Mouse (Mus musculus) embryonic facial prominence, embryonic 11.5 days (tissue): Measurements from ENCODE around the gene Muc3. TPM values are rescaled to one million over a fixed set of nuclear protein-coding genes. Genes with fewer than 3 reads are reported as not detected.

Experiments used
- ATAC-seq: fragments of 200-750 bp; cut with Nextera tagmentation; replicated peaks from 2 replicates; pipeline ENCODE4 v1.8.0; 2017; ENCODE audit warnings: low read depth; ENCODE audit not compliant: insufficient number of reproducible peaks, low FRiP score, low TSS enrichment
- DNase-seq: peaks from one replicate; pipeline ENCODE4 v3.0.0-alpha.2; 2015; ENCODE audit warnings: low spot score
- H3K27ac ChIP-seq: fragments of 300-500 bp; sonication (generic); replicated peaks from 2 replicates; pipeline ENCODE4 v1.5.1; 2014; ENCODE audit warnings: mild to moderate bottlenecking, low read depth, low read length, control low read depth
- H3K27me3 ChIP-seq: fragments of 300-500 bp; sonication (generic); 2 replicates; pipeline ENCODE4 v1.6.1; 2014; ENCODE audit warnings: mild to moderate bottlenecking, low read length, moderate library complexity, mixed read lengths; ENCODE audit not compliant: control insufficient read depth, insufficient read depth
- H3K36me3 ChIP-seq: fragments of 300-500 bp; sonication (generic); replicated peaks from 2 replicates; pipeline ENCODE4 v1.6.1; 2014; ENCODE audit warnings: low read depth, mild to moderate bottlenecking, low read length, moderate library complexity, mixed read lengths; ENCODE audit not compliant: control insufficient read depth, insufficient read depth
- H3K4me1 ChIP-seq: fragments of 300-500 bp; sonication (generic); 2 replicates; pipeline ENCODE4 v1.6.1; 2014; ENCODE audit warnings: low read length, mixed read lengths; ENCODE audit not compliant: control insufficient read depth, insufficient read depth
- H3K4me2 ChIP-seq: fragments of 300-500 bp; sonication (generic); 2 replicates; pipeline ENCODE4 v1.6.1; 2014; ENCODE audit warnings: low read depth, mild to moderate bottlenecking, control low read depth, low read length, moderate library complexity
- H3K4me3 ChIP-seq: fragments of 300-500 bp; sonication (generic); 2 replicates; pipeline ENCODE4 v1.5.1; 2014; ENCODE audit warnings: low read depth, low read length, control low read depth
- H3K9ac ChIP-seq: fragments of 300-500 bp; sonication (generic); replicated peaks from 2 replicates; pipeline ENCODE4 v1.6.1; 2014; ENCODE audit warnings: mild to moderate bottlenecking, control low read depth, low read length
- H3K9me3 ChIP-seq: fragments of 300-500 bp; sonication (generic); replicated peaks from 2 replicates; pipeline ENCODE4 v1.6.1; 2016; ENCODE audit warnings: mild to moderate bottlenecking, low read length, inconsistent platforms, mixed read lengths; ENCODE audit not compliant: control insufficient read depth
- WGBS: fragments of 180-500 bp; shearing (Covaris S2); extraction: QIAGEN DNeasy Blood & Tissue Kit; methylation state at CpG from one replicate; pipeline ENCODE4 v1.1.7; 2014; 5-methylcytosine and 5-hydroxymethylcytosine counted together
- polyA plus RNA-seq: library from polyadenylated mRNA; unstranded; fragments of >200 nt; fragmentation: Nextera tagmentation; extraction: Ambion mirVana; gene quantifications from 2 replicates; pipeline ENCODE4 v1.2.1, GENCODE M21; 2014

Gene Muc3
- polyA plus RNA-seq, 1 experiment from 2014 or later, result not detected

DNA sequence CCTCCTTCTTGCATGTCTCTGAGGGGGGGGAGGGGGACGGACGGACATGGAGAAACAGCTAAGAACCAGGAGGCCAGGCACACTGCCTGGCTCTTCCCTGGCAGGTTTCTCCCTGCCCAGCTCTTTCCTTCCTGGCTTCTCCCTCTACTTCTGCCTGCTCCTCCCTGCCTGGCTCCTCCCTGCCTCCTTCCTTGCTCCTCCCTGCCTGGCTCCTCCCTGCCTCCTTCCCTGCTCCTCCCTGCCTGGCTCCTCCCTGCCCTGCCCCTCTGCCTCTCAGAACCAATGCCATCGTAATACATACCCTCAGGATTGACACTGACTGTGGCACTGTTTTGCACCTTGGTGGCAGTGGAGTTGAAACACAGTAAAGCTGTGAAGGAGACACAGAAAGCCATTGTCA lies 8.3 kb downstream of the Muc3 start:
- Histone ChIP-seq H3K9me3 (no peaks in the 10 kb centered on the region), H3K9ac (no peak overlapping the region), H3K4me1 (no peaks in the 10 kb centered on the region), H3K27ac (no peak overlapping the region), H3K36me3 (no peaks in the 10 kb centered on the region), H3K4me2 (no peak overlapping the region), H3K27me3 (no peaks in the 10 kb centered on the region), H3K4me3 (no peak overlapping the region)
- ATAC-seq (no peak), DNase-seq (no peak)
- WGBS, result 30% methylated on average over 3 of the region's 3 CpGs

DNA sequence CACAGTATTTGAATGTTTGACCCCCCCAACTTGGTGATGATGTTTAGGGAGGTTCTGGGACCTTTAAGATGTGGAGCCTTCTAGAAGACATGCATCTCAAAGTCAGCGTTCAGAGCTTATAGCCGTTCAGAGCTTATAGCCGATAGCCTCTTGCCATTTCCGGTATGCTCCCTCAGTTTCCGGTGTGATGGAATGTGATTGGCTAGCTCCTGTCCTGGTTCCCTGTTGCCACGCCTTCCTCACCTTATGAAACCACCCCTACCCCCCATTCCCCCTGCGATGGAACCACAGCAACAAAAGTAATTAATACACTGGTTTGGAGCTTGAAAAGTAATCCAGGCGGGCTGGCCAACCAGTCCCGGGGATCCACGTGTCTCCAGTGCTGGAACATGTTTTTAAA lies 10.1 kb downstream of the Muc3 start:
- 86% methylated on average over 10 of the region's 10 CpGs for WGBS
- H3K36me3 ChIP-seq, result no peaks in the 10 kb centered on the region

GRCm38 (mm10) chr5:137134959-137135358 lies 14.2 kb downstream of the Muc3 start:
- H3K4me2 ChIP-seq, result no peak overlapping the region
- no peak for ATAC-seq
- H3K9ac ChIP-seq, result no peak overlapping the region
- H3K27ac ChIP-seq, result no peak overlapping the region
- H3K9me3 ChIP-seq, result no peaks in the 10 kb centered on the region
- no peak overlapping the region for H3K4me3 ChIP-seq
- H3K36me3 ChIP-seq, result no peaks in the 10 kb centered on the region
- DNase-seq, result peak; percentile 59
- no peaks in the 10 kb centered on the region for H3K4me1 ChIP-seq
- WGBS, result 26% methylated on average over 11 of the region's 11 CpGs
- no peaks in the 10 kb centered on the region for H3K27me3 ChIP-seq

More for the DNA sequence above, 10.1 kb downstream of the Muc3 start:
- Histone ChIP-seq H3K9me3 (no peaks in the 10 kb centered on the region), H3K27me3 (no peaks in the 10 kb centered on the region), H3K4me3 (no peak overlapping the region), H3K27ac (no peak overlapping the region), H3K4me2 (no peak overlapping the region), H3K9ac (no peak overlapping the region), H3K4me1 (no peaks in the 10 kb centered on the region)
- DNase-seq, result no peak
- ATAC-seq, result no peak

- DNase-seq (peak; percentile 77), ATAC-seq (no peak; the same call in 1 of the 2 replicates)
- no peak overlapping the region for H3K4me3 ChIP-seq
- H3K27ac ChIP-seq, result no peak overlapping the region
- no peaks in the 10 kb centered on the region for H3K4me1 ChIP-seq
- no peaks in the 10 kb centered on the region for H3K9me3 ChIP-seq
- no peaks in the 10 kb centered on the region for H3K27me3 ChIP-seq
- H3K36me3 ChIP-seq, result no peaks in the 10 kb centered on the region
- no peak overlapping the region for H3K9ac ChIP-seq
- 0% methylated on average over 3 of the region's 3 CpGs for WGBS
- no peak overlapping the region for H3K4me2 ChIP-seq
Observed at GRCm38 (mm10) chr5:137131490-137131889, 17.6 kb downstream of the Muc3 start.

DNA sequence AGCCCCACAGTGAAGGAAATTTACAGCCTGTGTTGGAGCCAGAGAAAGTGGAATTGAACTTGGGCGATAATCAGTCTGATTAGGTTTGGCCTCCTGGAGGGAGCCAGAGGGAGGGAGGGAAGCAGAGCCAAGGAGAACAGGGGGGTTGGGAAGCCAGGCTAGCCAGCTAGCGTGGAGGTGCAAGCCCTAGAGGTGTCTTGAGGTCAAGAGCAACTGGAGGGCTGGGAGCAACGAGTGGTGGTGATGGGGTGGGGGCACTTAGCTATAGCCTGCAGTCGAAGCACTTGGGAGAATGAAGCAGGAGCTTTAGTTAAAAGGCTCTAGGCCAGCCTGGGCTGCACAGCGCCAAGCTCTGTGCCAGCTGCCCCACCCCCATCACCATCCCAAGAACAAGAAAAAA lies 19.8 kb downstream of the Muc3 start:
- no peak overlapping the region for H3K27ac ChIP-seq
- H3K9me3 ChIP-seq, result no peaks in the 10 kb centered on the region
- no peak for DNase-seq
- ATAC-seq, result no peak
- no peak overlapping the region for H3K4me3 ChIP-seq
- no peak overlapping the region for H3K4me2 ChIP-seq
- WGBS, result 29% methylated on average over 5 of the region's 5 CpGs
- no peaks in the 10 kb centered on the region for H3K36me3 ChIP-seq
- no peak overlapping the region for H3K9ac ChIP-seq
- H3K4me1 ChIP-seq, result no peaks in the 10 kb centered on the region
- H3K27me3 ChIP-seq, result no peaks in the 10 kb centered on the region

- Histone ChIP-seq H3K9me3 (no peaks in the 10 kb centered on the region), H3K4me3 (no peak overlapping the region), H3K4me1 (no peaks in the 10 kb centered on the region), H3K27me3 (no peaks in the 10 kb centered on the region), H3K27ac (no peak overlapping the region), H3K9ac (no peak overlapping the region), H3K4me2 (no peak overlapping the region), H3K36me3 (no peaks in the 10 kb centered on the region)
- ATAC-seq (no peak), DNase-seq (no peak)
- WGBS, result 78% methylated on average over 4 of the region's 4 CpGs
Observed at GRCm38 (mm10) chr5:137123516-137123915, 25.6 kb downstream of the Muc3 start.

DNA sequence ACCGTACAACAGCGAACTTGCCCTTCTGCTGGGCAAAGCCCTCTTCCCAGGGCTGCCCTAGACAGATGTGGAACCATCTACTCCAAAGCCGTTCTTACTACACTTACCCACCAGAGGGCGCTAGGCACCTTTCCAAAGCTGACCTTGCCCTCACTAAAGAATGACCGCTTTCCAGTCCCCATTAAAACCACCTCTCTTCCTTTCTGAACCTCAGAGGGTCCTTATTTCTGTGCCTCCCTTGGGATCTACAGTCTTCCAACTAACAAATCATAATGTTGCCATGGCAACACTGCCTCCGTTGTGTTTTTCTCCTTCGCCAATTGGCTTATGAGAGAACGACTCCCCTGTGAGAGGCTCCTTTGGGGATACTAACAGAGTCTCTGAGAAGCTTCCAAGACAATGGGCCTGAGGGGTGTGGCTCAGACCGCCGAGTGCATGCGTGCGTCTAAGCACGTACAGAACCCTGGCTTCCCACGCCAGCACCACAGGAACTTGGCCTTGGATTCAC lies 26.4 kb downstream of the Muc3 start:
- Histone ChIP-seq H3K4me2 (no peak overlapping the region), H3K9ac (no peak overlapping the region)
- peak; percentile 47; the same call in 1 of the 2 replicates for ATAC-seq

DNA sequence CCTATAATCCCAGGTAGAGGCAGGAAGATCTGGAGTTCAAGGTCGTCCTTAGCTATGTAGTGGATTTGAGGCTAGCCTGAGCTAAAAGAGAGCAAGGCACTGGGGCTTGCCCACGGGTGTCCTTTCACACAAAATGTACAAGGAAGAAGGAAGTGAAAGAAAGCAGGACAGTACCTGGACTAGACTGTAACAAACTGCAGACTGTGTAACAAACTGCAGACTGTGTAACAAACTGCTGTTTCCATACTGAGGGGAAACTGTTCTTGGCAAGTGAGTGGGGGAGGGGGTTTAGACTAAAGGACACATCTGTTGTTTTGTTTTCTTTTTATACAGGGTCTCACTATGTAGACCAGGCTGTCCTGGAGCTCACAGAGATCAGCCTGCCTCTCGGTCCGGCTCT lies 27.8 kb downstream of the Muc3 start:
- Histone ChIP-seq H3K4me2 (no peak overlapping the region), H3K4me1 (no peaks in the 10 kb centered on the region), H3K4me3 (no peak overlapping the region), H3K36me3 (no peaks in the 10 kb centered on the region), H3K27me3 (no peaks in the 10 kb centered on the region), H3K9me3 (no peaks in the 10 kb centered on the region), H3K9ac (no peak overlapping the region), H3K27ac (no peak overlapping the region)
- no peak for ATAC-seq
- DNase-seq, result no peak
- 71% methylated on average over 4 of the region's 4 CpGs for WGBS

More for the DNA sequence above, 26.4 kb downstream of the Muc3 start:
- peak; percentile 81 for DNase-seq
- Histone ChIP-seq H3K36me3 (no peaks in the 10 kb centered on the region), H3K27me3 (no peaks in the 10 kb centered on the region), H3K9me3 (no peaks in the 10 kb centered on the region), H3K4me1 (no peaks in the 10 kb centered on the region), H3K4me3 (no peak overlapping the region), H3K27ac (no peak overlapping the region)
- whole genome bisulfite sequencing, result 11% methylated on average over 14 of the region's 14 CpGs
